In the genomic region with DNA sequence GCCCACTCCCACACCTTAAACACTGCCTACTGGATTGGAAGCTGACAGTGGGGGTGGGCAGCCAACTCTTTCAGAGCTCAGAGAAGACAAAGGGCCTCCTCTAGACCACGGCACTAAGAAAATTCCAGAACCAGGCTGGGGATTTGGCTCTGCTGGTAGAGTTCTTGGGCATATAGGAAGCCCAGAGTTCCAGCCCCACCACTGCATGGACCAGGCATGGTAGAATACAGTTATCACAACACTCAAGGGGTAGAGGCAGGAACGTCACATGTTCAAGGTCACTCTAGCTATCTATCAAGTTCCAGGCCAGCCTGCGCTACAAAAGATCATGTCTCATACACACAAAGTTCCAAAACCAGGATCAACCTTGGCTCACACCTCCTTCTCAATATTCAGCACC, we compare ENCODE assay signal across 9 mouse cellular contexts. TPM values are rescaled to one million over a fixed set of nuclear protein-coding genes. Genes with fewer than 3 reads are reported as not detected.
DNase-seq lines count a peak whose midpoint lies in the region; ATAC-seq and TF ChIP-seq lines count a peak whose summit lies in the region.
"Had no signal": no experiment of that assay in that cellular context is flagged by ENCODE, and none has a peak within 500 bp of the region (broad histone marks: within the 10 kb centered on the region; RNA-seq: fewer than 3 reads in every experiment).

No protein-coding gene starts in this region.

- 24% methylated on average over 3 of the region's 3 CpGs for WGBS in heart, postnatal 0 days
- WGBS in liver, postnatal 0 days (ENCODE audit: insufficient replicate concordance): 44% methylated on average over 3 of the region's 3 CpGs

- H3K4me1 ChIP-seq in ES-Bruce4 (ENCODE audit: control insufficient read depth, insufficient read depth, low read length): peaks cover 11% of the 10 kb centered on the region
- peaks cover 12% of the 10 kb centered on the region for H3K4me1 ChIP-seq in heart, postnatal 0 days (ENCODE audit: control insufficient read depth, insufficient read depth)
- peaks cover 34% of the 10 kb centered on the region for H3K4me1 ChIP-seq in liver, postnatal 0 days (ENCODE audit: insufficient read depth)

- no peak overlapping the region for H3K27ac ChIP-seq in ES-Bruce4 (ENCODE audit: insufficient read depth, low read length)
- H3K27ac ChIP-seq in heart, postnatal 0 days (ENCODE audit: low read depth): peak overlapping the region; percentile 92
- H3K27ac ChIP-seq in liver, postnatal 0 days (ENCODE audit: low read depth): peak overlapping the region; percentile 95; the same call in 1 of the 2 replicates

- no peaks in the 10 kb centered on the region for H3K9me3 ChIP-seq in ES-Bruce4 (replicated peaks; ENCODE audit: control insufficient read depth, insufficient read depth, low read length, poor library complexity, severe bottlenecking)
- H3K9me3 ChIP-seq in heart, postnatal 0 days (replicated peaks; ENCODE audit: control insufficient read depth, low read length): no peaks in the 10 kb centered on the region
- H3K9me3 ChIP-seq in liver, postnatal 0 days (ENCODE audit: low read length): no peaks in the 10 kb centered on the region

- H3K36me3 ChIP-seq in ES-Bruce4 (ENCODE audit: control insufficient read depth, insufficient read depth, low read length, poor library complexity, severe bottlenecking): no peaks in the 10 kb centered on the region
- no peaks in the 10 kb centered on the region for H3K36me3 ChIP-seq in heart, postnatal 0 days (replicated peaks; ENCODE audit: control insufficient read depth, insufficient read depth, low read length)
- peaks cover 6% of the 10 kb centered on the region; the same call in 1 of the 2 replicates for H3K36me3 ChIP-seq in liver, postnatal 0 days (replicated peaks; ENCODE audit: insufficient read depth, low read length)

- TF ChIP-seq EP300 in ES-Bruce4 (IDR thresholded peaks at IDR 0.05; ENCODE audit: insufficient read depth, low read depth, low read length): no peak
- TF ChIP-seq EP300 in heart, postnatal 0 days (IDR thresholded peaks at IDR 0.05; ENCODE audit: low read depth): no peak
- TF ChIP-seq EP300 in liver, postnatal 0 days (IDR thresholded peaks at IDR 0.05; ENCODE audit: low read depth): no peak

- H3K9ac ChIP-seq in ES-Bruce4 (ENCODE audit: low read depth, poor library complexity, severe bottlenecking): 0 out of 2 replicates have a peak overlapping the region, but pooled peaks have one; percentile 41
- peak overlapping the region; percentile 88 for H3K9ac ChIP-seq in heart, postnatal 0 days (replicated peaks; ENCODE audit: low read depth, low read length)
- H3K9ac ChIP-seq in liver, postnatal 0 days (replicated peaks): peak overlapping the region; percentile 85; the same call in 1 of the 2 replicates

- no peak overlapping the region for H3K4me3 ChIP-seq in ES-Bruce4 (ENCODE audit: low read depth, low read length)
- peak overlapping the region; percentile 83 for H3K4me3 ChIP-seq in heart, postnatal 0 days (ENCODE audit: low read depth, low read length)
- H3K4me3 ChIP-seq in liver, postnatal 0 days (ENCODE audit: low read depth, low read length): peak overlapping the region; percentile 76

- no peak for ATAC-seq in heart, postnatal 0 days (ENCODE audit: insufficient read depth, low read depth)
- ATAC-seq in liver, postnatal 0 days: no peak
- ATAC-seq in monocyte, adult 5-6 weeks (replicated peaks; ENCODE audit: insufficient number of reproducible peaks, low FRiP score, low TSS enrichment, poor library complexity, severe bottlenecking): no peak

- H3K4me2 ChIP-seq in heart, postnatal 0 days (ENCODE audit: low read depth, low read length): peak overlapping the region; percentile 77
- peak overlapping the region; percentile 65 for H3K4me2 ChIP-seq in liver, postnatal 0 days (ENCODE audit: low read depth, low read length)

- DNase-seq in heart, adult 11 months: peak; percentile 94
- no peak for DNase-seq in heart, postnatal 4 days
- no peak for DNase-seq in heart, postnatal 0 days (ENCODE audit: low spot score)
- no peak for DNase-seq in liver, postnatal 0 days
- no peak for DNase-seq in layer of hippocampus, postnatal 25 days (ENCODE audit: extremely low spot score in 1 of 2, low spot score in 1 of 2)
- DNase-seq in embryo, embryonic 9.5 days (ENCODE audit: extremely low spot score): no peak
- DNase-seq: kidney, postnatal 14 days had no signal

- TF ChIP-seq CTCF in ES-Bruce4 (IDR thresholded peaks at IDR 0.05; ENCODE audit: low read depth, low read length): no peak
- no peak for TF ChIP-seq CTCF in heart, postnatal 0 days (IDR thresholded peaks at IDR 0.05; ENCODE audit: low read depth)
- no peak for TF ChIP-seq CTCF in liver, postnatal 0 days (IDR thresholded peaks at IDR 0.05; ENCODE audit: low read depth)

- no peak for TF ChIP-seq POLR2A in ES-Bruce4 (IDR thresholded peaks at IDR 0.05; ENCODE audit: insufficient read depth, low read length)

- no peaks in the 10 kb centered on the region for H3K27me3 ChIP-seq in ES-Bruce4 (ENCODE audit: control insufficient read depth, insufficient read depth, low read length, poor library complexity, severe bottlenecking)
- no peaks in the 10 kb centered on the region for H3K27me3 ChIP-seq in heart, postnatal 0 days (ENCODE audit: control insufficient read depth, insufficient read depth, low read length)
- H3K27me3 ChIP-seq in liver, postnatal 0 days (ENCODE audit: insufficient read depth, low read length): no peaks in the 10 kb centered on the region

RNA-seq across cellular contexts. Expression of gene Ralb, which starts 1.4 kb away (rescaled TPM):
- total RNA-seq in heart, postnatal 4 days (2021): 10 to 100 TPM; 59.2 to 62.2 TPM
- 54.8 and 56.9 TPM in 2 replicates for polyA plus RNA-seq in ES-Bruce4 (2011; ENCODE audit: insufficient read depth, insufficient read length, low read depth, missing spikeins)
- total RNA-seq in heart, postnatal 0 days (2014; rRNA removed; ENCODE audit: low replicate concordance): 74.4 and 86.2 TPM in 2 replicates
- 86.0 and 91.0 TPM in 2 replicates for polyA plus RNA-seq in heart, postnatal 0 days (2015; fragmentation: Nextera tagmentation; extraction: Ambion mirVana)
- 30.9 and 31.8 TPM in 2 replicates for polyA plus RNA-seq in liver, postnatal 0 days (2015; fragmentation: Nextera tagmentation; extraction: Ambion mirVana)
- 31.2 to 45.9 TPM (median 45.4 TPM) in 3 replicates for total RNA-seq in monocyte, adult 5-6 weeks (2017)
- total RNA-seq in layer of hippocampus, postnatal 25 days (2021): 10 to 100 TPM; 21.4 to 23.5 TPM

RNA-seq across cellular contexts. Expression of gene Tmem185b, which starts 22.8 kb away (rescaled TPM):
- 10 to 100 TPM; 20.2 to 20.6 TPM for total RNA-seq in heart, postnatal 4 days (2021)
- polyA plus RNA-seq in ES-Bruce4 (2011; ENCODE audit: insufficient read depth, insufficient read length, low read depth, missing spikeins): 8.7 and 8.9 TPM in 2 replicates
- total RNA-seq in heart, postnatal 0 days (2014; rRNA removed; ENCODE audit: low replicate concordance): 28.5 and 30.5 TPM in 2 replicates
- 18.7 and 20.7 TPM in 2 replicates for polyA plus RNA-seq in heart, postnatal 0 days (2015; fragmentation: Nextera tagmentation; extraction: Ambion mirVana)
- polyA plus RNA-seq in liver, postnatal 0 days (2015; fragmentation: Nextera tagmentation; extraction: Ambion mirVana): 11.0 and 12.7 TPM in 2 replicates
- 12.0 to 22.8 TPM (median 15.4 TPM) in 3 replicates for total RNA-seq in monocyte, adult 5-6 weeks (2017)
- total RNA-seq in layer of hippocampus, postnatal 25 days (2021): 10 to 100 TPM; 15.3 to 15.4 TPM
